Mouse (Mus musculus): ENCODE data around the gene Ltbp2. TPM values are rescaled to one million over a fixed set of nuclear protein-coding genes. Genes with fewer than 3 reads are reported as not detected.

Gene Ltbp2
- polyA plus RNA-seq, 1 experiment, result 6.9 TPM

DNA sequence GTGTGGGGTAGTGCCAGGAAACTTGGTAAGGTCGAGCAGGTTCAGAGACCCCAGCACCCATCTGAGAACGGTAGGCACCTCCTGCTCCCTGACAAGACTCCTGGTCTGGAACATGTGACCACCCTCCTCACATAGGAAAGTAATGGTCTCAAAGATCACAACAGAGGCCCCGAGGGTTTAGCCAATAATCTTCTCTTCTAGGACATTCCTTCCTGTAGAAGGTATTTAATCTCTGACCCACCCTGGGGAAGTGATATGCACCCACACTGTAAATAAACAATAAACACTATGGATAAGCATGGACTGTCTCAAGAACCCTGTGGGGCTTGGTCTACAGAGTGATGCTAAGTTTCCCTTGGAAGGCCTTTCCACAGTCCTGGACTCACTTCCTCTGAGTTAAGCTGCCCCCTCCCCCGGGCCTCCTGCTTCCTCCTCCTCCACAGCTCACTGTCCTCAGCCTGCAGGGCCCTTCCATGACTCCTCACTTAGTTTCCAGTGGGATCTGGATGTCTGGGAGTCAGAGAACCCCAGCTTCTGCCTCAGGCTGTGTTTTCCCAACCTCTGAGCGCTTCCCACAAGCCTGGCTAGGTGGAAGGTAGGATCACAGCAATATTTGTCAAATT is 110.1 kb downstream of the Ltbp2 start:
- WGBS, result 68% methylated on average over 5 of the region's 5 CpGs
- peaks cover 2% of the 10 kb centered on the region for H3K4me1 ChIP-seq (ENCODE audit: control insufficient read depth, insufficient read depth, low read length)
- TF ChIP-seq POLR2A (IDR thresholded peaks at IDR 0.05; ENCODE audit: borderline replicate concordance, control insufficient read depth, low read depth, low read length) (no peak), CTCF (IDR thresholded peaks at IDR 0.05; ENCODE audit: control insufficient read depth, insufficient read depth, low read length) (no peak)
- H3K27ac ChIP-seq (ENCODE audit: control insufficient read depth, insufficient read depth, low read depth, low read length, poor library complexity), result 0 out of 2 replicates have a peak overlapping the region, but pooled peaks have one; percentile 19
- no peak overlapping the region for H3K4me3 ChIP-seq (replicated peaks; ENCODE audit: control insufficient read depth, low read depth, low read length)

DNA sequence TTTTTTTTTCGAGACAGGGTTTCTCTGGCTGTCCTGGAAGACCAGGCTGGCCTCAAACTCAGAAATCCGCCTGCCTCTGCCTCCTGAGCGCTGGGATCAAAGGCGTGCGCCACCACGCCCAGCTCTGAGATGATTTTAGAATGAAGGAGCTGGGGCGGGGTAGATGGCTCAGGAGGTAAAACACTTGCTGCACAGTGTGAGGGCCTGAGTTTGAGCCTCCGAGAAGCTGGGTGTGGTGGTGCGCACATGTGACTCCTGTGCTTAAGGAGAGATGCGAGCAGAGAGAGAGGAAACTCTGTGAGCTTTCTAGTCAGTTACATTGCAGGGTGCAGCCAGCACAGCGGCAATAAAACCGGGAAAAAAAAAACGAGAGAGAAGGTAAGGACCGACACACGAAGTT is 110.8 kb downstream of the Ltbp2 start:
- 81% methylated on average over 15 of the region's 15 CpGs for WGBS
- no peak overlapping the region for H3K4me3 ChIP-seq (replicated peaks; ENCODE audit: control insufficient read depth, low read depth, low read length)
- no peak overlapping the region for H3K27ac ChIP-seq (ENCODE audit: control insufficient read depth, insufficient read depth, low read depth, low read length, poor library complexity)
- no peak for TF ChIP-seq CTCF (IDR thresholded peaks at IDR 0.05; ENCODE audit: control insufficient read depth, insufficient read depth, low read length)
- no peak for TF ChIP-seq POLR2A (IDR thresholded peaks at IDR 0.05; ENCODE audit: borderline replicate concordance, control insufficient read depth, low read depth, low read length)
- H3K4me1 ChIP-seq (ENCODE audit: control insufficient read depth, insufficient read depth, low read length), result peaks cover 2% of the 10 kb centered on the region

DNA sequence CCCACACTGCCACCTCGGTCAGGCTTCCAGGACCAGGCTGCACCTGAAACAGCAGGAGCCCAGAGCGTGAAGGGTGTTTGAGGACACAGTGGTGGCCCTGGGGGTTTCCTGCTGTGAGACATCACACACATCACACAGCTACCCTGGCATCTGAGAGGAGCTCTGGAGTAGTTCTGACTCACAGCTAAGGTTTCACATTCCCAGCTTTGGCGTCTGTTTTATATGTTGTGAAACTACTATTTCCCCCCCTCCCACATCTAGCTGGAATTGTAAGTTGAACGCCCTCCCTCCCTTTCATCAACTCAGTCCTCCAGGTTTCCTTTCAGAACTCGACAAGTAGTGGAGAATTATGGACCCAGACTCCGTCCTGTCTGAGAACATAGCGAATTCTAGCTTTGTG is 111.6 kb downstream of the Ltbp2 start:
- 82% methylated on average over 7 of the region's 7 CpGs for WGBS
- Histone ChIP-seq H3K4me1 (ENCODE audit: control insufficient read depth, insufficient read depth, low read length) (peaks cover 2% of the 10 kb centered on the region), H3K27ac (ENCODE audit: control insufficient read depth, insufficient read depth, low read depth, low read length, poor library complexity) (no peak overlapping the region), H3K4me3 (replicated peaks; ENCODE audit: control insufficient read depth, low read depth, low read length) (no peak overlapping the region)
- TF ChIP-seq CTCF (IDR thresholded peaks at IDR 0.05; ENCODE audit: control insufficient read depth, insufficient read depth, low read length), result no peak
- no peak for TF ChIP-seq POLR2A (IDR thresholded peaks at IDR 0.05; ENCODE audit: borderline replicate concordance, control insufficient read depth, low read depth, low read length)

DNA sequence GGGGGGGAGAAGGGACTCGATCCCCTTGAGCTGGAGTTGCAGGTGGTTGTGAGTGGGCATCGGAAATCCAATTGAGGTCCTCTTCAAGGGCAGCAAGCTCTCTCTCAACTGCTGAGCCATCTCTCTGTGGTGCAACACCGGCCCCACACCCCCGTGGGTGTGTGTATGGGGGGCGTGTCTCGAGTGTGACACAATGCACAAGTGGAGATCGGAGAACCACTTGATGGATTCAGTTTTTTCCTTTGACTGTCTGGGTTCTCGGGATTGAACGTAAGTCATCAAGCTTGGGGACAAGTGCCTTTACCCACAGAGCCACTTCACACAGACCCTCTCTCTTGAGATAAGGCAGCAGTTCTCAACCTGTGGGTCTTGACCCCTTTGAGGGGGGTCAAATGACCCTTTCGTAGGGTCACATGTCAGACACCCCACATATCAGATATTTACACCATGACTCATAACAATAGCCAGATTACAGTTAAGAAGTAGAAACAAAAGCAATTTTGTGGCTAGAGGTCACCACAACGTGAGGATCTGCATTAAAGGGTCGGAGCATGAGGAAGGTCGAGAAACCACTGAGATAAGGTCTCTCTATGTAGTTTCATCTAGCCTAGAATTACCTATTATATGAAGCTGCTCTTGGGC is 112.6 kb downstream of the Ltbp2 start:
- H3K4me1 ChIP-seq (ENCODE audit: control insufficient read depth, insufficient read depth, low read length), result peaks cover 2% of the 10 kb centered on the region
- WGBS, result 60% methylated on average over 13 of the region's 13 CpGs
- H3K27ac ChIP-seq (ENCODE audit: control insufficient read depth, insufficient read depth, low read depth, low read length, poor library complexity), result no peak overlapping the region; the same call in 1 of the 2 replicates

DNA sequence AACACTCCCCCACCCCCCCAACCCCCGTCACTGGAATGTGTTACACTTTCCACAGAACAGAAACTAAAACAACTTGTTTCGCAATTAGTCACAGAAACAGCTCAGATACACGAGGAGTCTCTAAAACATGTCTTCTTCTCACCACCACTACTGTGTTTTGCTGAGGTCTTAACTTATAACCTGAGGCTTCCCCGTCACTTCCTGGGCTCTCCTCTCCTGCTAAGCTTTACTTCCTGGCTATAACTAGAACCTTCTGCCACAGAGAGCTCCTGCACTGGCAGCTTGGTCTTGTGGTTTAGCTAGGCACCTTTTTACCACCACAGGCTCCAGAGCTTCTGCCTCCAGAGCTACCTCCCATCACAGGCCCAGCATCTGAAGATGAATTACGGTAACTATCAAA is 113.8 kb downstream of the Ltbp2 start:
- Histone ChIP-seq H3K4me1 (ENCODE audit: control insufficient read depth, insufficient read depth, low read length) (peaks cover 2% of the 10 kb centered on the region), H3K27ac (ENCODE audit: control insufficient read depth, insufficient read depth, low read depth, low read length, poor library complexity) (peak overlapping the region; percentile 65), H3K4me3 (replicated peaks; ENCODE audit: control insufficient read depth, low read depth, low read length) (no peak overlapping the region)
- no peak for TF ChIP-seq CTCF (IDR thresholded peaks at IDR 0.05; ENCODE audit: control insufficient read depth, insufficient read depth, low read length)
- TF ChIP-seq POLR2A (IDR thresholded peaks at IDR 0.05; ENCODE audit: borderline replicate concordance, control insufficient read depth, low read depth, low read length), result no peak
- WGBS, result 36% methylated on average over 5 of the region's 5 CpGs

More for the DNA sequence above, 112.6 kb downstream of the Ltbp2 start:
- no peak overlapping the region for H3K4me3 ChIP-seq (replicated peaks; ENCODE audit: control insufficient read depth, low read depth, low read length)
- TF ChIP-seq POLR2A (IDR thresholded peaks at IDR 0.05; ENCODE audit: borderline replicate concordance, control insufficient read depth, low read depth, low read length) (no peak), CTCF (IDR thresholded peaks at IDR 0.05; ENCODE audit: control insufficient read depth, insufficient read depth, low read length) (no peak)

DNA sequence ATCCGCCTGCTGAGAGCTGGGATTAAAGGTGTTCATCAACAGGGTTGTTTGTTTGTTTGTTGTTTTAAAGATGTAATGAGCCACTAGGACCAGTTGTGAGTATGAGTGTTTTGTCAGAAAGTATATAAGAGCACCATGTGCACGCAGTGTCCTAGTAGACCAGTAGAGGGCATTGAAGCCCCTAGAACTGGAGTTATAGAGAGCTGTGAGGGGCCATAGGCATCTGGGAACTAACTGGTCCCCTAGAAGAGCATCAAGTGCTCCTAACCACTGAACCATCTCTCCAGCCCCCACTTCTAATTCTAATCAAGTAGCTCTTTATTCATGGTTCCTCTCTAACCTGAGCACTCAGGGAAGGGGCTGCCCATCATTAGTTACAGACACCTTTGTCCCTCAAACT is 117.3 kb downstream of the Ltbp2 start:
- WGBS, result 78% methylated on average over 2 of the region's 2 CpGs
- Histone ChIP-seq H3K27ac (ENCODE audit: control insufficient read depth, insufficient read depth, low read depth, low read length, poor library complexity) (no peak overlapping the region), H3K4me1 (ENCODE audit: control insufficient read depth, insufficient read depth, low read length) (peaks cover 2% of the 10 kb centered on the region), H3K4me3 (replicated peaks; ENCODE audit: control insufficient read depth, low read depth, low read length) (no peak overlapping the region)
- TF ChIP-seq POLR2A (IDR thresholded peaks at IDR 0.05; ENCODE audit: borderline replicate concordance, control insufficient read depth, low read depth, low read length) (no peak), CTCF (IDR thresholded peaks at IDR 0.05; ENCODE audit: control insufficient read depth, insufficient read depth, low read length) (peak; percentile 20; the same call in 1 of the 2 replicates)

DNA sequence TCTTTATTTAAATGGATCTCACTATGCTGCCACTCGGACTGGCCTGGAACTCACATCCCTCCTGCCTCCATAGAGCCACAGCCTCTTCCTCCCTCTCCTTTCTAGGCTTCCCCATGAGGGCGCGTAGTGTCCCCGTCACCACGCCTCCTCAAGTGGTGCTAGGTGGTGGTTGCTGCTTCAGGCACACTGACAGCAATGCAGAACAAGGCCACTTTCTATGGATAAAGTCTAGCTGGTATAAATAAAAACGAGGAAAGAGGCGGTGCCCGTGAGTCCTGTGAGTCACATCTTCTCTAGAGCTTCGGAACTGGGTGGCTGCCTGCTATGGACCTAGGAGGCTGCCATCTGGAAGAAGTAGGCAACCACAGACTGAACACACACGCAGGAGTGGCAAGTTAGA is 120.3 kb downstream of the Ltbp2 start:
- H3K4me1 ChIP-seq (ENCODE audit: control insufficient read depth, insufficient read depth, low read length), result peaks cover 2% of the 10 kb centered on the region
- no peak overlapping the region for H3K4me3 ChIP-seq (replicated peaks; ENCODE audit: control insufficient read depth, low read depth, low read length)
- TF ChIP-seq POLR2A (IDR thresholded peaks at IDR 0.05; ENCODE audit: borderline replicate concordance, control insufficient read depth, low read depth, low read length), result no peak
- 91% methylated on average over 10 of the region's 10 CpGs for WGBS
- H3K27ac ChIP-seq (ENCODE audit: control insufficient read depth, insufficient read depth, low read depth, low read length, poor library complexity), result no peak overlapping the region

DNA sequence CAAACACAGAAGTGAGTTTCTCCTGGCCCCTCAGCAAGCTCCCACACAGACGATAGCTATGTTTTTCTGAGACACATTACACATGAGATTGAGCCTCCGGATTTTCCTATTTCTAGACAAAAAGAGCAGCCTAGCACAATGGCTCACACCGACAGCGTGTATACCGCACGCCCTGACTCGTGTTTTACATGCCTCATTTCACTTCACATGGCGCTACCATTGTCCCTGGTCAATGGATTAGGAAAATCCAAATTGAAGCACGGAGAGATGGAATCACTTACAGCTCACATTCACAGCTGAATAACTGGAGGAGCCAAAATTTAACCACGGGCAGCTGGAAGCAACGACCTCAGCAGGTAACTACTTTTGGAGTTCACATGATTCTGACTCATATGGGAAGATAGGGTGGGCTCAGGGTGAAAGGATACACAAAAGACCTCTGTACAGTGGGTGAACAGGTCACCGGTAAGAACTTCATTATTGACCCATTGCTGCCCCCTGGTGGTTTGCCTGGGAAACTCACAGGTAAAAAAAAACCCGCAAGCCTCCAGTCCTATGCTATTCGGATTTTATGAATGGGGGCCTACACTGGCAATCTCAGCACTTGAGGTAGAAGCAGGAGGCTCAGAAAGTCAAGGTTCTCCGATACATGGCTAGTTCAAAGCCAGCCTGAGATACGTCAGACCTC is 121.2 kb downstream of the Ltbp2 start:
- Histone ChIP-seq H3K27ac (ENCODE audit: control insufficient read depth, insufficient read depth, low read depth, low read length, poor library complexity) (no peak overlapping the region), H3K4me3 (replicated peaks; ENCODE audit: control insufficient read depth, low read depth, low read length) (no peak overlapping the region), H3K4me1 (ENCODE audit: control insufficient read depth, insufficient read depth, low read length) (peaks cover 4% of the 10 kb centered on the region)
- WGBS, result 65% methylated on average over 16 of the region's 16 CpGs
- TF ChIP-seq CTCF (IDR thresholded peaks at IDR 0.05; ENCODE audit: control insufficient read depth, insufficient read depth, low read length) (peak; percentile 46), POLR2A (IDR thresholded peaks at IDR 0.05; ENCODE audit: borderline replicate concordance, control insufficient read depth, low read depth, low read length) (no peak)
